Mouse (Mus musculus): ENCODE measurements around the gene Fbn1. TPM values are rescaled to one million over a fixed set of nuclear protein-coding genes. Genes with fewer than 3 reads are reported as not detected.

The Fbn1 gene
- polyA plus RNA-seq, 1 experiment from 2014 or later = 19.3 TPM

- no peak overlapping the region for H3K4me2 ChIP-seq
- H3K9ac ChIP-seq = no peak overlapping the region
- no peak overlapping the region for H3K4me3 ChIP-seq
- WGBS = 47% methylated on average over 4 of the region's 4 CpGs
- no peak overlapping the region for H3K27ac ChIP-seq (replicated peaks)
- H3K9me3 ChIP-seq = no peaks in the 10 kb centered on the region
- no peaks in the 10 kb centered on the region for H3K27me3 ChIP-seq (replicated peaks)
- H3K36me3 ChIP-seq = no peaks in the 10 kb centered on the region
- ATAC-seq (ENCODE audit: extremely low read depth, insufficient number of reproducible peaks, low FRiP score, low TSS enrichment) = no peak
- H3K4me1 ChIP-seq = peaks cover 12% of the 10 kb centered on the region
Measured at GRCm38 (mm10) chr2:125419681-125420080, 88.1 kb downstream of the Fbn1 start.

- no peaks in the 10 kb centered on the region for H3K9me3 ChIP-seq
- H3K4me1 ChIP-seq = peaks cover 12% of the 10 kb centered on the region
- H3K27ac ChIP-seq (replicated peaks) = no peak overlapping the region
- no peak for ATAC-seq (ENCODE audit: extremely low read depth, insufficient number of reproducible peaks, low FRiP score, low TSS enrichment)
- H3K9ac ChIP-seq = no peak overlapping the region
- H3K27me3 ChIP-seq (replicated peaks) = no peaks in the 10 kb centered on the region
- H3K4me2 ChIP-seq = no peak overlapping the region
- no peak overlapping the region for H3K4me3 ChIP-seq
- 68% methylated on average over 4 of the region's 4 CpGs for WGBS
- H3K36me3 ChIP-seq = no peaks in the 10 kb centered on the region
Measured at GRCm38 (mm10) chr2:125418546-125418945, 89.2 kb downstream of the Fbn1 start.

- Histone ChIP-seq H3K27me3 (replicated peaks) (no peaks in the 10 kb centered on the region), H3K36me3 (peaks cover 9% of the 10 kb centered on the region), H3K4me1 (peaks cover 19% of the 10 kb centered on the region), H3K9ac (no peak overlapping the region), H3K4me2 (no peak overlapping the region), H3K9me3 (no peaks in the 10 kb centered on the region), H3K4me3 (no peak overlapping the region), H3K27ac (replicated peaks) (no peak overlapping the region)
- ATAC-seq (ENCODE audit: extremely low read depth, insufficient number of reproducible peaks, low FRiP score, low TSS enrichment) = no peak
- WGBS = 77% methylated on average over 10 of the region's 10 CpGs
Measured at GRCm38 (mm10) chr2:125416541-125417245, 91.1 kb downstream of the Fbn1 start.

- no peak overlapping the region for H3K4me3 ChIP-seq
- 82% methylated on average over 15 of the region's 15 CpGs for WGBS
Measured at GRCm38 (mm10) chr2:125412351-125412750, 95.4 kb downstream of the Fbn1 start.

GRCm38 (mm10) chr2:125411777-125412176, 96.0 kb downstream of the Fbn1 start:
- Histone ChIP-seq H3K9ac (no peak overlapping the region), H3K9me3 (no peaks in the 10 kb centered on the region), H3K36me3 (peaks cover 12% of the 10 kb centered on the region), H3K27me3 (replicated peaks) (no peaks in the 10 kb centered on the region), H3K4me3 (no peak overlapping the region), H3K4me2 (no peak overlapping the region), H3K4me1 (peaks cover 10% of the 10 kb centered on the region), H3K27ac (replicated peaks) (peak overlapping the region; percentile 75)
- WGBS = 63% methylated on average over 3 of the region's 3 CpGs
- no peak for ATAC-seq (ENCODE audit: extremely low read depth, insufficient number of reproducible peaks, low FRiP score, low TSS enrichment)

More at GRCm38 (mm10) chr2:125412351-125412750, 95.4 kb downstream of the Fbn1 start:
- Histone ChIP-seq H3K27me3 (replicated peaks) (no peaks in the 10 kb centered on the region), H3K36me3 (peaks cover 12% of the 10 kb centered on the region), H3K4me1 (peaks cover 10% of the 10 kb centered on the region), H3K27ac (replicated peaks) (peak overlapping the region; percentile 75), H3K4me2 (no peak overlapping the region), H3K9me3 (no peaks in the 10 kb centered on the region), H3K9ac (no peak overlapping the region)
- ATAC-seq (ENCODE audit: extremely low read depth, insufficient number of reproducible peaks, low FRiP score, low TSS enrichment) = no peak

- Histone ChIP-seq H3K4me1 (no peaks in the 10 kb centered on the region), H3K9ac (no peak overlapping the region), H3K27ac (replicated peaks) (no peak overlapping the region; the same call in 1 of the 2 replicates), H3K4me2 (no peak overlapping the region), H3K36me3 (peaks cover 22% of the 10 kb centered on the region), H3K4me3 (no peak overlapping the region), H3K27me3 (replicated peaks) (no peaks in the 10 kb centered on the region), H3K9me3 (no peaks in the 10 kb centered on the region)
- 70% methylated on average over 4 of the region's 4 CpGs for WGBS
- ATAC-seq (ENCODE audit: extremely low read depth, insufficient number of reproducible peaks, low FRiP score, low TSS enrichment) = no peak
Measured at GRCm38 (mm10) chr2:125404509-125405105, 103.2 kb downstream of the Fbn1 start.

- H3K9ac ChIP-seq = no peak overlapping the region
- WGBS = 78% methylated on average over 1 of the region's 1 CpGs
Measured at GRCm38 (mm10) chr2:125402276-125402675, 105.5 kb downstream of the Fbn1 start.

GRCm38 (mm10) chr2:125400121-125400520, 107.7 kb downstream of the Fbn1 start:
- Histone ChIP-seq H3K4me3 (no peak overlapping the region), H3K4me1 (no peaks in the 10 kb centered on the region), H3K4me2 (no peak overlapping the region), H3K9ac (no peak overlapping the region), H3K9me3 (no peaks in the 10 kb centered on the region), H3K27me3 (replicated peaks) (no peaks in the 10 kb centered on the region), H3K27ac (replicated peaks) (no peak overlapping the region), H3K36me3 (peaks cover 41% of the 10 kb centered on the region)
- ATAC-seq (ENCODE audit: extremely low read depth, insufficient number of reproducible peaks, low FRiP score, low TSS enrichment) = no peak
- WGBS = 79% methylated on average over 3 of the region's 3 CpGs

More at GRCm38 (mm10) chr2:125402276-125402675, 105.5 kb downstream of the Fbn1 start:
- no peak for ATAC-seq (ENCODE audit: extremely low read depth, insufficient number of reproducible peaks, low FRiP score, low TSS enrichment)
- Histone ChIP-seq H3K36me3 (peaks cover 28% of the 10 kb centered on the region), H3K4me2 (no peak overlapping the region), H3K4me1 (no peaks in the 10 kb centered on the region), H3K27ac (replicated peaks) (no peak overlapping the region), H3K27me3 (replicated peaks) (no peaks in the 10 kb centered on the region), H3K9me3 (no peaks in the 10 kb centered on the region), H3K4me3 (no peak overlapping the region)

- H3K4me3 ChIP-seq = no peak overlapping the region
- H3K4me1 ChIP-seq = no peaks in the 10 kb centered on the region
- H3K4me2 ChIP-seq = no peak overlapping the region
- H3K9ac ChIP-seq = no peak overlapping the region
- no peaks in the 10 kb centered on the region for H3K27me3 ChIP-seq (replicated peaks)
- no peaks in the 10 kb centered on the region for H3K9me3 ChIP-seq
- 67% methylated on average over 7 of the region's 7 CpGs for WGBS
- ATAC-seq (ENCODE audit: extremely low read depth, insufficient number of reproducible peaks, low FRiP score, low TSS enrichment) = no peak
- no peak overlapping the region for H3K27ac ChIP-seq (replicated peaks)
- peaks cover 50% of the 10 kb centered on the region for H3K36me3 ChIP-seq
Measured at GRCm38 (mm10) chr2:125397796-125398195, 110.0 kb downstream of the Fbn1 start.

GRCm38 (mm10) chr2:125394428-125395101, 113.2 kb downstream of the Fbn1 start:
- Histone ChIP-seq H3K4me2 (no peak overlapping the region), H3K36me3 (peaks cover 56% of the 10 kb centered on the region), H3K4me3 (no peak overlapping the region), H3K27ac (replicated peaks) (no peak overlapping the region), H3K4me1 (no peaks in the 10 kb centered on the region), H3K9me3 (no peaks in the 10 kb centered on the region), H3K27me3 (replicated peaks) (no peaks in the 10 kb centered on the region), H3K9ac (no peak overlapping the region)
- ATAC-seq (ENCODE audit: extremely low read depth, insufficient number of reproducible peaks, low FRiP score, low TSS enrichment) = no peak
- 86% methylated on average over 9 of the region's 9 CpGs for WGBS

GRCm38 (mm10) chr2:125391582-125391981, 116.2 kb downstream of the Fbn1 start:
- H3K4me2 ChIP-seq = no peak overlapping the region
- H3K36me3 ChIP-seq = peaks cover 69% of the 10 kb centered on the region
- no peak overlapping the region for H3K27ac ChIP-seq (replicated peaks)
- no peaks in the 10 kb centered on the region for H3K27me3 ChIP-seq (replicated peaks)
- H3K9ac ChIP-seq = no peak overlapping the region
- ATAC-seq (ENCODE audit: extremely low read depth, insufficient number of reproducible peaks, low FRiP score, low TSS enrichment) = no peak
- H3K4me3 ChIP-seq = no peak overlapping the region
- WGBS = 82% methylated on average over 6 of the region's 6 CpGs
- H3K4me1 ChIP-seq = no peaks in the 10 kb centered on the region
- no peaks in the 10 kb centered on the region for H3K9me3 ChIP-seq
